Mouse (Mus musculus) midbrain, embryonic 11.5 days (tissue): ENCODE results near the gene Cldn10. TPM values are rescaled to one million over a fixed set of nuclear protein-coding genes. Genes with fewer than 3 reads are reported as not detected.

Experiments
- ATAC-seq: fragments of 200-750 bp; cut with Nextera tagmentation; 2 replicates; pipeline ENCODE4 v1.8.0; 2017; ENCODE audit warnings: moderate TSS enrichment, moderate library complexity; ENCODE audit not compliant: low FRiP score
- DNase-seq: peaks from one replicate; pipeline ENCODE4 v3.0.0; 2015; ENCODE audit warnings: low spot score; ENCODE audit errors: missing footprints
- H3K27ac ChIP-seq: fragments of 300-500 bp; sonication (generic); 2 replicates; pipeline ENCODE4 v1.5.1; 2014; ENCODE audit warnings: low read depth, low read length
- H3K27me3 ChIP-seq: fragments of 300-500 bp; sonication (generic); 2 replicates; pipeline ENCODE4 v1.6.1; 2014; ENCODE audit warnings: mild to moderate bottlenecking, low read length, moderate library complexity, mixed read lengths; ENCODE audit not compliant: control insufficient read depth, insufficient read depth
- H3K36me3 ChIP-seq: fragments of 300-500 bp; sonication (generic); 2 replicates; pipeline ENCODE4 v1.6.1; 2014; ENCODE audit warnings: mild to moderate bottlenecking, low read length, moderate library complexity, mixed read lengths; ENCODE audit not compliant: control insufficient read depth, insufficient read depth
- H3K4me1 ChIP-seq: fragments of 300-500 bp; sonication (generic); 2 replicates; pipeline ENCODE4 v1.6.1; 2014; ENCODE audit warnings: low read length; ENCODE audit not compliant: control insufficient read depth, insufficient read depth
- H3K4me2 ChIP-seq: fragments of 300-500 bp; sonication (generic); 2 replicates; pipeline ENCODE4 v1.6.1; 2014; ENCODE audit warnings: mild to moderate bottlenecking, moderate library complexity
- H3K4me3 ChIP-seq: fragments of 300-500 bp; sonication (generic); 2 replicates; pipeline ENCODE4 v1.5.1; 2014; ENCODE audit warnings: low read depth, low read length
- H3K9ac ChIP-seq: fragments of 300-500 bp; sonication (generic); 2 replicates; pipeline ENCODE4 v1.6.1; 2014; ENCODE audit warnings: low read length
- H3K9me3 ChIP-seq: fragments of 300-500 bp; sonication (generic); 2 replicates; pipeline ENCODE4 v1.6.1; 2016; ENCODE audit warnings: low read length; ENCODE audit not compliant: control insufficient read depth
- WGBS: fragments of 180-500 bp; shearing (Covaris S2); extraction: QIAGEN DNeasy Blood & Tissue Kit; methylation state at CpG from one replicate; pipeline ENCODE4 v1.1.7; 2014; 5-methylcytosine and 5-hydroxymethylcytosine counted together
- polyA plus RNA-seq: library from polyadenylated mRNA; unstranded; fragments of >200 nt; fragmentation: Nextera tagmentation; extraction: Ambion mirVana; gene quantifications from 2 replicates; pipeline ENCODE4 v1.2.1, GENCODE M21; 2014

The Cldn10 gene
- polyA plus RNA-seq, 1 experiment from 2014 or later = 0.86 TPM

GRCm38 (mm10) chr14:118840027-118840426, 52.3 kb downstream of the Cldn10 start:
- ATAC-seq = peak; percentile 30; the same call in 1 of the 2 replicates
- H3K36me3 ChIP-seq = no peaks in the 10 kb centered on the region
- H3K27ac ChIP-seq = no peak overlapping the region
- H3K9me3 ChIP-seq = no peaks in the 10 kb centered on the region
- WGBS = 100% methylated on average over 1 of the region's 1 CpGs
- H3K9ac ChIP-seq = no peak overlapping the region
- H3K4me2 ChIP-seq = no peak overlapping the region
- H3K4me3 ChIP-seq = no peak overlapping the region
- no peaks in the 10 kb centered on the region for H3K4me1 ChIP-seq
- H3K27me3 ChIP-seq = no peaks in the 10 kb centered on the region
- no peak for DNase-seq

- Histone ChIP-seq H3K9me3 (no peaks in the 10 kb centered on the region), H3K36me3 (no peaks in the 10 kb centered on the region), H3K4me2 (no peak overlapping the region), H3K4me1 (no peaks in the 10 kb centered on the region), H3K27me3 (no peaks in the 10 kb centered on the region), H3K9ac (no peak overlapping the region), H3K4me3 (no peak overlapping the region), H3K27ac (no peak overlapping the region)
- 94% methylated on average over 3 of the region's 3 CpGs for WGBS
- no peak for ATAC-seq
- DNase-seq = no peak
Observed at GRCm38 (mm10) chr14:118842353-118842752, 54.6 kb downstream of the Cldn10 start.

- ATAC-seq (no peak), DNase-seq (no peak)
- Histone ChIP-seq H3K4me1 (no peaks in the 10 kb centered on the region), H3K27me3 (no peaks in the 10 kb centered on the region), H3K9ac (no peak overlapping the region), H3K27ac (no peak overlapping the region), H3K36me3 (no peaks in the 10 kb centered on the region), H3K4me2 (no peak overlapping the region), H3K4me3 (no peak overlapping the region), H3K9me3 (no peaks in the 10 kb centered on the region)
- 94% methylated on average over 10 of the region's 10 CpGs for WGBS
Observed at GRCm38 (mm10) chr14:118846834-118847233, 59.1 kb downstream of the Cldn10 start.

GRCm38 (mm10) chr14:118848171-118848570, 60.5 kb downstream of the Cldn10 start:
- DNase-seq (no peak), ATAC-seq (no peak)
- no peak overlapping the region for H3K27ac ChIP-seq
- no peaks in the 10 kb centered on the region for H3K36me3 ChIP-seq
- no peaks in the 10 kb centered on the region for H3K9me3 ChIP-seq
- H3K27me3 ChIP-seq = no peaks in the 10 kb centered on the region
- WGBS = 86% methylated on average over 7 of the region's 7 CpGs
- no peak overlapping the region for H3K9ac ChIP-seq
- H3K4me1 ChIP-seq = no peaks in the 10 kb centered on the region
- no peak overlapping the region for H3K4me2 ChIP-seq
- H3K4me3 ChIP-seq = no peak overlapping the region

DNA sequence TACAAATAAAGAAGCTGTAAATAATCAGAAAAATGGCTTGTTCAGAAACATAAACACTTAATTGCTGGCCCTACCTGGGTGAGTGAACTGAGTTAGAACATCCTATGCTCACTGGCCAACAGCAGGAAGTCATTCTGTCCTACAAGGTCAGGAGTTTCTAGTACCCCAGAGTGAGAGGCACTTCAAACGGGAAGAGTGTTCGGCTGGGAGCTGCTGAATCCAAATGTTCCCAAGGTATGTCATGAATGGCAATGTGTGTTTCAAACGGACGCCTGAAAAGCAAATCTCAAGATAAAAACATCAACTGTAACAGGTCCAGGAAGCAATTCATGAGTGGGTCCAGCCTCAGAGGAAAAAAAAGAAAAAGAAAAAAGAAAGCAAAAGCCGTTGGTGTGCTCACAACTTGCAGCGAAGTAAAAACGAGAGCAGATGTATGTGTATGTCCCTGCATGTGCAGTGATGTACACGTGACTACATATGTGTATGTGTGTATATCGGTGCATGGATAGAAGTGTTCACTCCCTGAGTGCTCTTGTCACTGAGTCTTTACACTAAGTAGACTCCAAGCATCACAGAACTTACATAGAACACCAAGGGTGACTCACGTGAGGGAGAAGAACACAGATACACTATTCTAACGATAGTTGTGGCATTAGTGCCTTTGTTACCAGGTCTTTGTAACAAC, 62.4 kb downstream of the Cldn10 start:
- no peak for ATAC-seq
- H3K36me3 ChIP-seq = no peaks in the 10 kb centered on the region
- 0 out of 2 replicates have a peak, but pooled peaks cover 3% of the 10 kb centered on the region for H3K4me1 ChIP-seq
- 87% methylated on average over 11 of the region's 11 CpGs for WGBS
- no peak overlapping the region for H3K9ac ChIP-seq
- no peak overlapping the region for H3K4me2 ChIP-seq
- H3K4me3 ChIP-seq = no peak overlapping the region
- peaks cover 2% of the 10 kb centered on the region; the same call in 1 of the 2 replicates for H3K27me3 ChIP-seq
- H3K9me3 ChIP-seq = no peaks in the 10 kb centered on the region
- no peak overlapping the region for H3K27ac ChIP-seq
- no peak for DNase-seq

DNA sequence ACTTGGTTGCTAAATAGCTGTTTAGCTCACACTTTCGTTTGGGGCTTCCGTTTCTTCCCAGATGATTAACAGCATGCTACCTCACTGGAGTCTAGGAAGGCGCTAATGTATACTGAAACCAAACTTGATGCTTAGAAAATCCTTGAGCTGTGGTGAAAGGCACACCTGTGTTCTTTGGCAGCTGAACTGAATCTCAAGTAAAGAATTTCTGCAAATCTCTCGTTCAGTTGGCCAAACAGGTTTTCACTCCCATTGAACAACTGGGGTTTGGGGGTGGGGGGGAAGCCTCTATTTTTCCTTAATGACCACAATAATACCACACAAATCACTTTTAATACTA, 63.0 kb downstream of the Cldn10 start:
- Histone ChIP-seq H3K4me2 (no peak overlapping the region), H3K4me3 (no peak overlapping the region), H3K4me1 (0 out of 2 replicates have a peak, but pooled peaks cover 3% of the 10 kb centered on the region), H3K36me3 (no peaks in the 10 kb centered on the region), H3K9me3 (no peaks in the 10 kb centered on the region), H3K27ac (no peak overlapping the region), H3K27me3 (peaks cover 2% of the 10 kb centered on the region; the same call in 1 of the 2 replicates), H3K9ac (no peak overlapping the region)
- WGBS = 79% methylated on average over 4 of the region's 4 CpGs
- DNase-seq = no peak
- ATAC-seq = no peak

DNA sequence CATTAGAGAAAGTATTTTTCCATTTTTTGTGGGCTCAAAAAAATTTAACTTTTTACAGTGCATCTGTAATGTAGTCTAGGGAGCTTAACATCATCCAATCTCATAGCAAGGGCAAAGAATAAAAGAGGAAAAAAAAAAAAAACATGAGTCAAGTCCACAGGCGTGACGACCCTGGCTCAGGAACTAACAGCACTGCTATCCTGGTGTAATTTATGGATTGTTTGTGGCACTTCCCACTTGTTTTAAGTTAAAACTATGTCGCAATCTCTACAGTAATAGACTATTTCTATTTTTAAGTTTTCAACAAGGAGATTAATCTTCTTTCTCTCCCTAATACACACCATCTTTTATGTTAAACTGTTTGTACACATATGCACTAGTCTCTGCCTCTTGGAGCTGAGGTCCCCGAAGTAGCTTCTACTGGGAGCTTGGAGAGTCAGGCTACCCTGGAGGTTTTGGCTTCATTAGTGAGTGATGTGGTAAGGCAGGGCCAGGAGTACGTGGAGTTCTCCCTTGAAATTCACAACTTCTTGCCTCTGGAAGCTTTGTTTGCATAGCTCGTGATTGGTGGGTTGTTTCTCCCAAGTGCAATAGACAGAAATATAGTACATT, 63.9 kb downstream of the Cldn10 start:
- Histone ChIP-seq H3K27ac (no peak overlapping the region), H3K4me3 (no peak overlapping the region), H3K27me3 (peaks cover 6% of the 10 kb centered on the region), H3K9me3 (no peaks in the 10 kb centered on the region), H3K36me3 (no peaks in the 10 kb centered on the region), H3K9ac (no peak overlapping the region), H3K4me1 (0 out of 2 replicates have a peak, but pooled peaks cover 3% of the 10 kb centered on the region), H3K4me2 (no peak overlapping the region)
- no peak for ATAC-seq
- no peak for DNase-seq
- WGBS = 74% methylated on average over 6 of the region's 6 CpGs

- Histone ChIP-seq H3K9ac (peak overlapping the region; percentile 4), H3K4me3 (peak overlapping the region; percentile 50), H3K27me3 (peaks cover 6% of the 10 kb centered on the region), H3K27ac (no peak overlapping the region), H3K9me3 (no peaks in the 10 kb centered on the region), H3K36me3 (no peaks in the 10 kb centered on the region), H3K4me2 (peak overlapping the region; percentile 65), H3K4me1 (0 out of 2 replicates have a peak, but pooled peaks cover 3% of the 10 kb centered on the region)
- peak; percentile 87 for ATAC-seq
- DNase-seq = peak; percentile 98
- WGBS = under 1% methylated on average over 48 of the region's 48 CpGs
Observed at GRCm38 (mm10) chr14:118854371-118855114, 66.8 kb downstream of the Cldn10 start.
